Mouse (Mus musculus): ENCODE measurements around the gene Gm5773. TPM values are rescaled to one million over a fixed set of nuclear protein-coding genes. Genes with fewer than 3 reads are reported as not detected.
"Not testable (repeated sequence)": the region's sequence is repeated elsewhere in the genome, so short reads cannot be mapped to it uniquely, and the experiment has no call there.

The Gm5773 gene
- polyA plus RNA-seq (2016; fragmentation: Nextera tagmentation; extraction: Ambion mirVana): not detected in 2 replicates

GRCm38 (mm10) chr3:93772700-93773099, at the start of gene Gm5773:
TSS of gene Gm5773 (plus strand) at chr3:93773000.
- not testable (repeated sequence) for H3K4me3 ChIP-seq; H3K9ac ChIP-seq; H3K36me3 ChIP-seq; H3K4me1 ChIP-seq; H3K27me3 ChIP-seq; H3K4me2 ChIP-seq (replicated peaks); ATAC-seq (ENCODE audit: insufficient number of reproducible peaks, insufficient read depth, low FRiP score, low TSS enrichment); H3K9me3 ChIP-seq; H3K27ac ChIP-seq
- WGBS: 72% methylated on average over 1 of the region's 1 CpGs

- not testable (repeated sequence) for H3K36me3 ChIP-seq; ATAC-seq (ENCODE audit: insufficient number of reproducible peaks, insufficient read depth, low FRiP score, low TSS enrichment); H3K27ac ChIP-seq; H3K9ac ChIP-seq; H3K4me1 ChIP-seq; H3K27me3 ChIP-seq; H3K4me2 ChIP-seq (replicated peaks); H3K4me3 ChIP-seq; H3K9me3 ChIP-seq
- 76% methylated on average over 1 of the region's 1 CpGs for WGBS
Observed at GRCm38 (mm10) chr3:93745475-93745874, 27.3 kb upstream of the Gm5773 start.

- not testable (repeated sequence) for H3K4me1 ChIP-seq; H3K4me3 ChIP-seq; H3K36me3 ChIP-seq; H3K9me3 ChIP-seq; H3K27ac ChIP-seq; ATAC-seq (ENCODE audit: insufficient number of reproducible peaks, insufficient read depth, low FRiP score, low TSS enrichment); H3K27me3 ChIP-seq; H3K9ac ChIP-seq; H3K4me2 ChIP-seq (replicated peaks)
- 89% methylated on average over 18 of the region's 18 CpGs for WGBS
Observed at GRCm38 (mm10) chr3:93754022-93754421, 18.8 kb upstream of the Gm5773 start.

- ATAC-seq (ENCODE audit: insufficient number of reproducible peaks, insufficient read depth, low FRiP score, low TSS enrichment); H3K36me3 ChIP-seq; H3K4me2 ChIP-seq (replicated peaks); H3K27ac ChIP-seq; H3K27me3 ChIP-seq; H3K9ac ChIP-seq; H3K9me3 ChIP-seq; H3K4me1 ChIP-seq; H3K4me3 ChIP-seq: not testable (repeated sequence)
Observed at GRCm38 (mm10) chr3:93796098-93796497, 23.3 kb downstream of the Gm5773 start, which contains the start of gene Tdpoz4. TSS of gene Tdpoz4 (plus strand) at chr3:93796398.

- H3K4me3 ChIP-seq; H3K4me1 ChIP-seq; H3K27ac ChIP-seq; H3K27me3 ChIP-seq; H3K9me3 ChIP-seq; H3K36me3 ChIP-seq; H3K9ac ChIP-seq; H3K4me2 ChIP-seq (replicated peaks); ATAC-seq (ENCODE audit: insufficient number of reproducible peaks, insufficient read depth, low FRiP score, low TSS enrichment): not testable (repeated sequence)
Observed at GRCm38 (mm10) chr3:93813341-93813740, 40.5 kb downstream of the Gm5773 start.

Other genes starting within 250 kb of the Gm5773 start
- gene S100a10, start 217.9 kb upstream of the Gm5773 start, polyA plus RNA-seq (2016; fragmentation: Nextera tagmentation; extraction: Ambion mirVana): 379 and 392 TPM in 2 replicates
- gene Tdpoz2, start 120.3 kb upstream of the Gm5773 start, polyA plus RNA-seq (2016; fragmentation: Nextera tagmentation; extraction: Ambion mirVana): not detected in 2 replicates
- not detected in 2 replicates for gene Tdpoz1, start 96.7 kb upstream of the Gm5773 start, polyA plus RNA-seq (2016; fragmentation: Nextera tagmentation; extraction: Ambion mirVana)
- gene Gm37596, start 79.9 kb upstream of the Gm5773 start, polyA plus RNA-seq (2016; fragmentation: Nextera tagmentation; extraction: Ambion mirVana): not detected in 2 replicates
- not detected in 2 replicates for gene Tdpoz4, start 23.4 kb downstream of the Gm5773 start, polyA plus RNA-seq (2016; fragmentation: Nextera tagmentation; extraction: Ambion mirVana)
- not detected in 2 replicates for gene Tdpoz3, start 53.0 kb downstream of the Gm5773 start, polyA plus RNA-seq (2016; fragmentation: Nextera tagmentation; extraction: Ambion mirVana)
- not detected in 2 replicates for gene Gm9117, start 170.5 kb downstream of the Gm5773 start, polyA plus RNA-seq (2016; fragmentation: Nextera tagmentation; extraction: Ambion mirVana)
- gene Tdpoz5, start 188.3 kb downstream of the Gm5773 start, polyA plus RNA-seq (2016; fragmentation: Nextera tagmentation; extraction: Ambion mirVana): not detected in 2 replicates

All from embryonic facial prominence, embryonic 12.5 days (tissue).